Mouse (Mus musculus) olfactory bulb, adult 2 months (tissue): ENCODE results near the gene Hs3st3b1. TPM values are rescaled to one million over a fixed set of nuclear protein-coding genes. Genes with fewer than 3 reads are reported as not detected.

ENCODE experiments used
- H3K27ac ChIP-seq: fragments of 200-500 bp; 2 replicates; pipeline ENCODE4 v1.5.1; 2012; ENCODE audit warnings: low read depth, low read length; ENCODE audit not compliant: insufficient read depth
- H3K4me1 ChIP-seq: fragments of 200-500 bp; 2 replicates; pipeline ENCODE4 v1.6.1; 2012; ENCODE audit warnings: low read length; ENCODE audit not compliant: control insufficient read depth, insufficient read depth
- H3K4me3 ChIP-seq: fragments of 200-500 bp; 2 replicates; pipeline ENCODE4 v1.5.1; 2012; ENCODE audit warnings: mild to moderate bottlenecking, low read depth, low read length, moderate library complexity; ENCODE audit not compliant: insufficient read depth
- CTCF ChIP-seq: fragments of 200-500 bp; IDR thresholded peaks from 2 replicates; pipeline ENCODE4 v1.5.1; 2012; ENCODE audit warnings: low read depth, mild to moderate bottlenecking, low read length, moderate library complexity; ENCODE audit not compliant: insufficient read depth
- POLR2A ChIP-seq: fragments of 200-500 bp; IDR thresholded peaks from 2 replicates; pipeline ENCODE4 v1.6.1; 2012; ENCODE audit warnings: mild to moderate bottlenecking, low read depth, low read length, moderate library complexity; ENCODE audit not compliant: insufficient read depth
- WGBS: fragments of 180-500 bp; shearing (Covaris S2); methylation state at CpG from one replicate; pipeline ENCODE4 v1.1.7; 2018; 5-methylcytosine and 5-hydroxymethylcytosine counted together
- polyA plus RNA-seq: library from polyadenylated mRNA; stranded (reverse); fragments of >200 nt; gene quantifications from 2 replicates; pipeline ENCODE4 v1.2.4, GENCODE M21; 2012; ENCODE audit warnings: low replicate concordance; ENCODE audit not compliant: missing spikeins, insufficient read depth, insufficient read length

Gene Hs3st3b1
- polyA plus RNA-seq, result not detected in 2 replicates

DNA sequence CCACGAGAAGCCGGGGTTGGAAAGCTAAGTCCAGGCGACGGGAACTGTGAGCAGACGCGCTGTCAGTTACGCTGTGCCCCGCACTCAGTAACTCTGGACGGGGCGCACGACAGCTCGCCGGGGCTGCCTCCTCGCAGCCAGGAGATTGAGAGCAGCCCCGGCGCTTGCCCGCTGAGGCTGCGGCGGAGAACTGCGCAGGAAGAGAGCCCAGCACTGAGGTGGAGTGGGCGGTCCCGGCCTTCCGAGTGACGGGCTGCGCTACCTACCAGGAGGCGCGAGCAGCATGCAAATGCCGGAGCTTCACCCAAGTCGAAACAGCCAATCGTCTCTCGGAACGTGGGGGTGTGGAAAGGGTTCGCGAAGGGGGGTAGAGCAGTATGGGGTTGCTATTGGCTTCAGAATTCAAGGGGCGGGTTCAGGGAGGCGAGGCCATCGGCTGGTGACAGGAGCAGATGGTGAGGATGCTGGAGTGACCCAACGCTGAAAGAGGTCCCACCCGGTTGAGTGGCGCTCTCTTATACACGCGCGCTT is at the start of gene Hs3st3b1:
Gene Hs3st3b1, minus strand, starts transcription at position 200 of the 531 bp plus-strand sequence.
- Histone ChIP-seq H3K27ac (no peak within 1 kb of the TSS), H3K4me3 (peak within 1 kb of the TSS; percentile 42), H3K4me1 (peaks cover 36% of the 10 kb centered on the region)
- WGBS, result under 1% methylated on average over 43 of the region's 43 CpGs
- no peak for TF ChIP-seq CTCF
- peak; percentile 48; the same call in 1 of the 2 replicates for TF ChIP-seq POLR2A

DNA sequence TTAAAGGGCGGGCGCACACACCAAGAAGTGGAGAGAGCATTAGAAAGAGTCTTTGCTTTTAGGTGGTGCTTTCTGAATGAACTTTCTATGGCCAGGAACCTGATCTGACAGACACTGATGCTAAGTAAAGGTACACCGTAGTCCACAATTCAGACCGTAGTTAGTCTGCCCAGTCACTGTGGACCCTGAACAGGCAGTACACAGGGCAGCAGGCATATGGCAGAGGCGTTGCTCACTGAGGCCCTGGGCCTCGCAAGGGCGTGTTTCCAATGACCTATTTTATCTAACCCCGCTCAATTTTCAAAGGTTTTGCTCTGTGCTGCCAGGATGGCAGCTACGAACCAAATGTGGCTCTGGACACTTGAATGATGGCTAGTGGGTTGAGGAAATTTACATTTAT is 49.4 kb upstream of the Hs3st3b1 start:
- H3K4me1 ChIP-seq, result peaks cover 7% of the 10 kb centered on the region
- no peak overlapping the region for H3K4me3 ChIP-seq
- no peak overlapping the region for H3K27ac ChIP-seq
- TF ChIP-seq CTCF (no peak), POLR2A (no peak)
- 98% methylated on average over 9 of the region's 9 CpGs for WGBS

DNA sequence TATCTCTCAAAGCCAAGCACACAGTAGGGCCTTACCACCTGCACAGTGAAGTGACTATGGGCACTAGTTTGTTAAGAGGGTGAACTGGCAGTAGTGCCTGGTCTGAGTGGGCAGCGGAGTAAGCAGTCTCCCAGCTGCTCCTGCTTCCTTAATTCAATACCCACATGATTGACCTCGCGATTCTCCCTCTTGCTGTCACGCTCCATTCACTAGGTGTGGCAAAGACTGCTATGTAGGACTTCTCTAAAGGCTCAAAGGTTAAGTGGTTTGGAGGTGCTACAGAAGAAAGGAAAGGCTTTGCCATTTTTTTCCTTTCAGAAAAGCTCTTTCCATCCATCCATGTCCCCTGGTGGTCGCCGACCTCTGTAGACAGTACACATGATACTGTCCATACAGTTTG is 48.7 kb upstream of the Hs3st3b1 start:
- H3K27ac ChIP-seq, result no peak overlapping the region
- H3K4me3 ChIP-seq, result no peak overlapping the region
- no peak for TF ChIP-seq CTCF
- no peak for TF ChIP-seq POLR2A
- peaks cover 8% of the 10 kb centered on the region for H3K4me1 ChIP-seq
- WGBS, result 96% methylated on average over 6 of the region's 6 CpGs

DNA sequence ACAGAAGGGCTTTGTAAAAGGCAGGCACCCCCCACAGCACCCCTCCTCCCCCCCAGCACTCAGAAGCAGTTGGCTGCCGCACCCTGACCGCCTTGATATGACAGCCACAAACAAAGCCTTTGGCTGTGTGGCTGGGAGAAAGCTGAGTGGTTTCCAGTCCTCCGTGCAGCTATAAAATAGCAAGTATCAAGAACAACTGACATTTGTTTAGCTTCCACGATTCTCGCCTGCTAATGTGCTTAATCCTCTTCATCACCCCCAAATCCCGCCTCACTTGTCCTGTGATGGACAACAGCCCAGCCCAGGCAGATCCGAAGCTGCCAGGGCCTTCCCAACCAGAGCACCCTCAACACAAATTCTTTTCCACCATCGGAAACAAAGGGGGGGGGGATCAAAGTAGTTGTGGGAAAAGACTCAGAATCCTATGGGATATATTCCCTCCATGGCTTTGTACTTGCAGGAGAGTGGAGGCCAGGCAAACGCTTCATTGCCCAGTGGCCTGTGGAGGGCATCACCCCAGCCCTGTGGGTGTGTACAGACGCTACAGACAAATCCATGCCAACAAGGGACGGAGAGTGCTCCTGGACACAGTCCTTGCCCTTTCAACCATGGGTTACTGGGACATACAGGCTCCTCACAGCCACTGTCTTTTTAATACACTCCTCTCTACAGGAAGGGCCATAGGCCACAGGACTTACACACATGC is 47.3 kb upstream of the Hs3st3b1 start:
- H3K4me1 ChIP-seq, result peaks cover 9% of the 10 kb centered on the region
- no peak overlapping the region for H3K27ac ChIP-seq
- H3K4me3 ChIP-seq, result no peak overlapping the region
- WGBS, result 63% methylated on average over 11 of the region's 11 CpGs
- TF ChIP-seq CTCF, result no peak

DNA sequence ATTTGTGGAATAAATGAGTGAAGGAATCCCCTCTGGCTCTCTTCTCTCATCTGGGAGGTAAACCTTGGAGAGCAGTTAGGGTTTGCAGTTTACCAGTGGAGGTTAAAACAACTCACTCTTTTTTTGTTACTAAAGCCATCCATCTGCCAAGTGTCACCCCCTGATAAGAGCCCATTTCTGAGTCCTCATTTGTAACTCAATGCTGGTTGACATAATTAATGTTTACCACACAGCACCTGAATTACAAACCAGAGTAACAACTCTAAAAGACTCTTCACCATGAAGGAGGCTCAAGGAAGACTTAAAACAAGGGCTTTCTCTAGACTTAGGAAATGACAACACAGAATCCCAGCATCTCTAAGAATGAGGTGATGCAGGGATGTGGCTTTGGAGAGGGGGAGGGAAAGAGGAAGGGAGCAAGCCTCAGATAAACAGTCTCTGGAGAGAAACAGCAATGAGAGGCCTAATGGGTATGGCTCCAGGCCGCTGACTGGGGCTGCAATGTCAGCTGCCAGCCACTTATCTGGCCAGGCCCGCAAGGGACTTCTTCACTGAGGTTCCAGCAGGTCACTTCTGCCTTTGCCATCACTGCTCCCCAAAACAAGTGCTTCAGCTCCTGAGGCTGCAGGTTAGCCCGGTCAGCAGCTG is 46.4 kb upstream of the Hs3st3b1 start:
- H3K27ac ChIP-seq, result no peak overlapping the region
- H3K4me3 ChIP-seq, result no peak overlapping the region
- TF ChIP-seq POLR2A, result no peak
- no peak for TF ChIP-seq CTCF
- peaks cover 9% of the 10 kb centered on the region for H3K4me1 ChIP-seq
- 91% methylated on average over 3 of the region's 3 CpGs for WGBS

DNA sequence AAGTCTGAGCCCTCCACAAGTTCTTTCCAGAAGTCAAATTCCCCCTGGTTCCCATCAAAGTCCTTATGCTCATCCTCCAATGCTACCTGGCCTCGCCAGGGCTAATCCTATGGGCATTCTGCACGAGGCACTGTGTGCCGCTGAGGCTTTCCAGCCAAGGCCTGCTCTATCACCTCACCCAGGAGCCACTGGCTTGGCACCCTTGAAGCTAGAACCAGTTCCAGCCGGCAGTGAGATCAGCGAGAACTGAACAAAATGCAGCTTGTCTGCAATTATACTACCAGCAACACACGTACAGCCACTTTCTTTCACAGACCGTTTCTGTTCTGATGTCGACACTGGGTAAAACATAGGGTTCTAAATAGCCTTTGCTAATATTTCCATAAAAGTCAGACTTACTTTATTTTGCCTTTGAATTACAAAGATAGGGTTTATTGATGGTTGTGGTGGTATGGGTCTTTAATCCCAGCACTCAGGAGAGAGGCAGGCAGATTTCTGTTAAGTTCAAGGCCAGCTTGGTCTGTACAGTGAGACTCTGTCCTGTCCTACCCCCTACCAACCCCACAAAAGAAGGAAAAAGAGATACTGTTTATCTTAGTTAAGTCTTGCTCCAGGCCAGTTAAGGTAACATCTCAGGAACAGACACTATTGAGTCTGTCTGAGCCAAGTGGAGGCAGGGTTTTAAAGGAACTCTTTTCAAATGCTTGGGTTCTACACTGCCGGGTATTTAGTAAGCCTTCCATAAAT is 45.7 kb upstream of the Hs3st3b1 start:
- Histone ChIP-seq H3K4me3 (no peak overlapping the region), H3K27ac (no peak overlapping the region), H3K4me1 (peaks cover 9% of the 10 kb centered on the region)
- WGBS, result 78% methylated on average over 9 of the region's 9 CpGs
- no peak for TF ChIP-seq CTCF
- no peak for TF ChIP-seq POLR2A

DNA sequence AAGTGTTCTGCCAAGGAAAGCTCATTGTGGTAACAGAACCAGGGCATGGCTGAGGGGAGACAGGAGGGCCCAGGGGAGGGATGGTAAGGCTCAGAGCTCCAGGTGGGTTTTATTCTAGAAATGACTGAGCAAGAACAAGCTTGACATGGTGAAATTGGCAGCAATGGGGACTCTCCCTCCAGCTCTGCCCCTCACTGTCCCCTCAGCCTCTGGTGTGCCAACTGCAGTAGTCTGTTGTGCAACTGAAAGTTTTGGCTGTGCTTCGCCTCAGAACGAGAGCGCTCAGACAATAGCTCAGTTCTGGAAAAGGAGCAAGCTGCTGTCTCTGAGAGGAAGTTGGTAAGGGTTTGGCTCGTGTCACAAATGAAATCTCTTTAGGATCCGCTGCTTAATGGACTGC is 43.3 kb upstream of the Hs3st3b1 start:
- H3K4me3 ChIP-seq, result no peak overlapping the region
- 67% methylated on average over 5 of the region's 5 CpGs for WGBS
- H3K27ac ChIP-seq, result no peak overlapping the region
- TF ChIP-seq POLR2A (no peak), CTCF (no peak)
- peaks cover 9% of the 10 kb centered on the region for H3K4me1 ChIP-seq

DNA sequence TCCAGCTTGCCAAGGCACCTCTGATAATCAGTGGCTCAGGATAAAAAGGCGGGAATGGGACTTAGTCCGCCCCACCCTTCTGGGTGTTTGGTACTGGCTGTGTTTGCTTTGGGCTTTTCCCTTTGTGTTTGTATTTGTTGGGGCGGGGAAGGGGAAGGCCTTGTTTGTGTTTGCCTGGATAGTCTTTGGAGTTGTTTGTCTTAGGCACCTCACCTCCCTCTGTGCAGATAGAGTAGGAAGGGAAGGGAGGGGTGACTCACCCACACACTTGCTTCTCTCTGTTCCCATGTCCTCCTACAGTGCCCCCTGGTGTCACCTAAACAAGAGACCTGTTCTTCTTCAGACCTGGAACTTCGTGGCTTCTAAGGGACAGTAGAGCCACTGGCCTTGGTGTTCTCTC is 35.1 kb upstream of the Hs3st3b1 start:
- peaks cover 1% of the 10 kb centered on the region; the same call in 1 of the 2 replicates for H3K4me1 ChIP-seq
- TF ChIP-seq POLR2A, result no peak
- TF ChIP-seq CTCF, result no peak
- WGBS, result 58% methylated on average over 4 of the region's 4 CpGs
- H3K27ac ChIP-seq, result no peak overlapping the region
- H3K4me3 ChIP-seq, result no peak overlapping the region
